8 mouse cellular contexts compared by ENCODE assay signal in the genomic region with DNA sequence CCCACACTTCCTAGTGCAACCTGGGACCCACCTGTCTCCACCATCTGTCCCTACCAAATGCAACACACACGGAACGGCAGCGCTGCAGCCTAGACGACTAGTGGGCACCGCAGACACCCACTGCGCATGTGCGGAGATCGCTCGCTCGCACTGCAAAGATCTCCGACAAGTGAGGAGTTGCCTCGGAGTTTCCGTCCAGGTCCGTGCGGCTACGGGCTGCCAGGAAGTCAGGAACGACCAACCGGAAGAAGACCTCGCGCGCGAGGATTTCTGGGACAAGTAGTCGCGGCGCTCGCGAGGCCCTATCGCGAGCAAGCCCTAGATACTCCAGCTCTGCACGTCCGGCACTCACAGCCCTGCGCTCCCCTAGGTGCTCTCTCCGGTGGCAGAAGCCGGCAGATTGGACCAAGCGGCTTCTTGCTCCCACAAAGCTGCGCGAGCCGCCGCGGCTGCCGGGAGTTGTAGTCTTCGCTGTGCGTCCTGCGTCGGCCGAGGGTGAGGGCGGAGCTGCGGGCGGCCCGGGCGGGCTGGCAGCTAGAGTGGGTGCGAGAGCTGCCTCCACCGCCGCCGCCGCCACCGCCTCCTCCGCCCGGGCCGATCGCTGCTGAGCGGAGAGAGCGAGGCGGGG. TPM values are rescaled to one million over a fixed set of nuclear protein-coding genes. Genes with fewer than 3 reads are reported as not detected.
DNase-seq lines count a peak whose midpoint lies in the region; ATAC-seq lines count a peak whose summit lies in the region.

TSS of gene Fbxw11 (plus strand) at position 476 of the 628 bp plus-strand sequence.

- DNase-seq in adipocyte (ENCODE audit: low spot score): peak; percentile 97
- peak; percentile 99 for DNase-seq in embryo, embryonic 10 days (ENCODE audit: low spot score)
- DNase-seq in gastrocnemius, postnatal 10 days: peak; percentile 90
- DNase-seq in induced T-regulatory cell, adult 2 months (ENCODE audit: low read depth): peak; percentile 99
- peak; percentile 89 to 95 for DNase-seq in left cerebral cortex, adult 9 months (ENCODE audit: low spot score in 2 of 2)
- DNase-seq in right cerebral cortex, postnatal 14 days: peak; percentile 95
- peak; percentile 89 to 94 for DNase-seq in urinary bladder, postnatal 36 days (ENCODE audit: low spot score in 2 of 2)

- ATAC-seq in megakaryocyte progenitor cell, adult 5-6 weeks (replicated peaks; ENCODE audit: poor library complexity): peak; percentile 81

RNA-seq across cellular contexts. Expression of gene Fbxw11, which starts in this region (rescaled TPM):
- 10 to 100 TPM; 51.7 to 56.8 TPM for total RNA-seq in gastrocnemius, postnatal 10 days (2021)
- 35.5 and 44.0 TPM in 2 replicates for total RNA-seq in megakaryocyte progenitor cell, adult 5-6 weeks (2015)
- total RNA-seq in megakaryocyte progenitor cell, adult 5-6 weeks (2017): 62.3 and 72.8 TPM in 2 replicates

Comparison
In these comparisons a context has a peak if more than half of its experiments do, and no peak if none do; other contexts are left out.
1. Peak in every context shown above with its lines: DNase-seq and ATAC-seq.